Mouse (Mus musculus) monocyte, adult 5-6 weeks (primary cell): ENCODE results near the gene Efcab9. TPM values are rescaled to one million over a fixed set of nuclear protein-coding genes. Genes with fewer than 3 reads are reported as not detected.
A peak's percentile ranks its signal among the peaks of the same experiment; 100 is the strongest.
"Not testable (repeated sequence)": the region's sequence is repeated elsewhere in the genome, so short reads cannot be mapped to it uniquely, and the experiment has no call there.

ENCODE experiments used
- ATAC-seq: fragments of 153-309, 156-312 bp; replicated peaks from 2 replicates; pipeline ENCODE4 v1.8.0; 2017; ENCODE audit warnings: mild to moderate bottlenecking; ENCODE audit not compliant: low TSS enrichment, insufficient number of reproducible peaks, severe bottlenecking, poor library complexity, low FRiP score
- total RNA-seq: library from RNA; stranded (forward); fragments of 200-1000, 200-491, 200-594 nt; gene quantifications from 3 replicates; pipeline ENCODE4 v1.2.3, GENCODE M21; 2017

Efcab9 gene
- total RNA-seq, 1 experiment from 2014 or later, result 9.8 TPM

DNA sequence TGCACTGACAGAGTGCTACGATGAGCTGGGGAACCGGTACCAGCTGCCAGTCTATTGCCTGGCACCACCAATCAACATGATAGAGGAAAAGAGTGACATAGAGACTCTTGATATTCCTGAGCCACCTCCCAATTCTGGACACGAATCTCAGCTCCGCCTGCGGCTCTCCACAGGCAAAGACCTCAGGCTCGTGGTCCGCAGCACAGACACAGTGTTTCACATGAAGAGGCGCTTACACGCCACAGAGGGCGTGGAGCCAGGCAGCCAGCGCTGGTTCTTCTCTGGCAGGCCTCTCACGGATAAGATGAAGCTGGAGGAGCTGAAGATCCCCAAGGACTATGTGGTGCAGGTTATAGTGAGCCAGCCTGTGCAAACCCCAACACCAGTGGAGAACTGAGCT, 15.8 kb downstream of the Efcab9 start:
- no peak for ATAC-seq

DNA sequence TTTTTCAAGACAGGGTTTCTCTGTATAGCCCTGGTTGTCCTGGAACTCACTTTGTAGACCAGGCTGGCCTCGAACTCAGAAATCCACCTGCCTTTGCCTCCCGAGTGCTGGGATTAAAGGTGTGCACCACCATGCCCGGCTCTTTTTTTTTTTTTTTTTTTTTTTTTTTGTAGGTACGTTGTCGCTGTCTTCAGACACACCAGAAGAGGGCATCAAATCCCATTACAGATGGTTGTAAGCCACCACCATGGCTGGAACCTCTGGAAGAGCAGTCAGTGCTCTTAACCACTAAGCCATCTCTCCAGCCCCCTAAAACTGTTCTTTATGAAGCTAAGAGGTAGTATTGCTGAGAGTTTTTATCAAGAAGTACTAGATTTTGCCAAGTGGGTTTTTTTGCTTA, 17.0 kb downstream of the Efcab9 start:
- ATAC-seq, result not testable (repeated sequence)

DNA sequence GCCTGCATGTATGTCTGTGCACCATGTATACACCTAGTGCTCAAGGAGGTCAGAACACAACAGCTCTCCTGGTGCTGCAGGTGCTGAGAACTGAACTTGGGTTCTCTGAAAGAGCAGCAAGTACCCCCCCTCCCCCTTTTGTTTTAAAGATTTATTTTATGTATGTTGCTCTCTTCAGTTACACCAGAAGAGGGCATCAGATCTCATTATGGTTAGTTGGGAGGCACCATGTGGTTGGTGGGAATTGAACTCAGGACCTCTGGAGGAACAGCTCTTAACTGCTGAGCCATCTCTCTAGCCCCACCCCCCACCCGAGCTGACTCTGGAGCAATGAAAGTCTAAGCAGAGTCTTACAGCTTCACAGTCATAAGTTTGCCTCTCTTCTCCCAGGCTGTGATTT, 21.0 kb downstream of the Efcab9 start:
- no peak for ATAC-seq

DNA sequence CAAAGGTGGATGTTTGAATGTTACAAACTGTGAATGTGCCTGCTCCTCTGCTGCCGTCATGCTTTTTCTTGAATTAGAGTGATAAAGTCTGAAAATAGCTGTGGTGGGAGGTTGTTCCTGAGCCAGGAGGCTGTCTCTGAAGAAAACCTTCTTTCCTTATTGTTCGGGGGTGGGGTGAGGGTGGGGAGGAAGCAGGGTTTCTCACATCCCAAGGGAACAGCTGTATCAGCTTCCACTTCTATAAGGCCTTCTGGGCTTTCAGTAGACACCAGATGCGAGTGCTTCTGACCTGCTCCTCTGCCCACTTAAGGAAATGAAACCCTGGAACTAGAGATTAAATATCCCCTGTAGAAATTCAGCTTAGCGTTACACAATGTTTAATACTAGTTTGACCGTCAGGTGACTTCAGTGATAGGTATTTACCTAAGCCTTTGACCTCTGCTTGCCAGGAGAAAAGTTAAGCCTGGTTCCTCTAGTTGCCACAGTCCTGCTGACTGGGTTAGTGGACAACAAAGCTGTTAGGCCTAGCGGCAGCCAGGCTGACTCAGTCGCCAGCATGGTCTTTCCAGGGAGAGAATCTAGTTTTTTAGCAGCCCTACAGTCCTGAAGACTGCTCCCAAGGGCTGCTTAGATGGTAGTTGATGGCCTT, 26.7 kb downstream of the Efcab9 start:
- no peak for ATAC-seq

DNA sequence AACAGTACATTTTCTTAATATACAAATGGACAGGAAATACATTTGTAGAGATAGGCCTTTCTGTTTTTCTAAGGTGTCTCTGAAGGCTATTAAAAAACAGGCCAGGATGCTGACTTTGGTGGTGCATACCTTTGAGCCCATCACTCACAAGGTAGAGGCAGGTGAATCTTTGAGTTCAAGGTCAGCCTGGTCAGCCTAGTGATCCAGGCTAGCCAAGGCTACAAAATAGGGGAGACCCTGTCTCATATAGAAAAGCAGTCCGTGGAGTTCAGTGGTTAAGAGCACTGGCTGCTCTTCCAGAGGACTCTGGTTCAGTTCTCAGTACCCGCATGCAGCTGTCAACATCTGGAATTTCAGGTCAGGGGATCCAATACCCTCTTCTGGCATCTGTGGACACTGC, 28.2 kb downstream of the Efcab9 start:
- no peak for ATAC-seq

DNA sequence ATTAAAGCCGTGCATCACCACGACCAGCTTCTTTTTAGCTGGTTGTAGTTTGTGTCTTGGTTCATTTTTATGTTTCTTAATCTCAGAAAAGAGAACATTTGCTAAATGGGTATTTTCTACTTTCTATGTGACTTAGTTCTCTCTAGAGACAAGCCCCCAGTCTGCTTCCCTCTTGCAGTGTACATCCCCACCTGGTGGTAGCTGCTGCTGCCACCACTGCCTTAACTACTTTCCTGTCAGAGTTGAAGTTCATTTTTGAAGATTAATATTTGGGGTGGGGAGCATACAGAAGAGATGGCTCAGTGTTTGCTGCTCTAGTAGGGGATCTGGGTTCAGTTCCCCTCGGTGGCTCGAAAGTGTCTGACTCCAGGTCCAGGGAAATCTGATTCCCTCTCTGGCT, 31.9 kb downstream of the Efcab9 start:
- no peak for ATAC-seq

DNA sequence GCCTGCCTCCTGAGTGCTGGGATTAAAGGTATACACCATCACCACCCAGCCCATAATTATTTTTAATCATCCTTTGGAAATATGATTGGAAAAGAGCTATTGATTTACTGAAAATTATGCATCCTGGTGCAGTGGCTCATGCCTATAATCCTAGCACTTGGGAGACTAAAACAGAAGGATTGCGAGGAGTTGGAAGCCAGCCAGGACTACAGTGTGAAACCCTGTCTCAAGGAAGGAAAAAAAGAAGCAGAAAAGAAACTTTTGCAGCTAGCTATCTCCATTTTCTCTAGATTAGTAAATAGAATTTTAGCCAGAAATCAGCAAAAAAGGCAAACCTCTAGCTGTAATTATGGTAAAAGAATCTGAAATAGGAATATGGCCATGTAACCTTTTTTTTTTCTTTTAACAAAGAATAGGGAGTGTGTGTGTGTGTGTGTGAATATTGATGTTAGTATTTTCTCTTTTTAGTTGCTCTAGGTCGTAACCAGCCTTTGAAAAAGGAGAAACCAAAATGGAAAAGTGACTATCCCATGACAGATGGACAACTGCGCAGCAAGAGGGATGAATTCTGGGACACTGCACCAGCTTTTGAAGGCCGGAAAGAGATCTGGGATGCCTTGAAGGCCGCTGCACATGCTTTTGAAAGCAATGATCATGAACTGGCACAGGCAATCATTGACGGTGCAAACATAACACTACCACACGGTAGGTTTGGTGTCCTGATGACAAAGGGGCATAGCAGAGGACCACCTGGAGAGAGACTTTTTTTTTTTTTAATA, 32.9 kb downstream of the Efcab9 start:
- no peak for ATAC-seq

DNA sequence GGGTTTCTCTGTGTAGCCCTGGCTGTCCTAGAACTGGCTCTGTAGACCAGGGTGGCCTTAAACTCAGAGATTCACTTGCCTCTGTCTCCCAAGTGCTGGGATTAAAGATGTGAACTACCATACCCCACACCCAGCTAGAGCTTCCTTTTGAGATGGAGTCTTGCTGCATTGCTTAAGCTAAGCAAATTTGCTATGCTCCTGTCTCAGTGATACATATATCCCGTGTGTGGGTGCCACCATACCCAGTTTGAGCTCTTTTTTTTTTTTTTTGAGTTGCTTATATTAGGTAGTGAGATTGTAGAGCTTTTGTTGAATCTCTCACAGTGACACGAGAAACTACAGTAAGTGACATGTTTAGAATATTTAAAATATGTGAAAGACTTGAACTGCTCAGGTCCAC, 36.6 kb downstream of the Efcab9 start:
- ATAC-seq, result no peak

DNA sequence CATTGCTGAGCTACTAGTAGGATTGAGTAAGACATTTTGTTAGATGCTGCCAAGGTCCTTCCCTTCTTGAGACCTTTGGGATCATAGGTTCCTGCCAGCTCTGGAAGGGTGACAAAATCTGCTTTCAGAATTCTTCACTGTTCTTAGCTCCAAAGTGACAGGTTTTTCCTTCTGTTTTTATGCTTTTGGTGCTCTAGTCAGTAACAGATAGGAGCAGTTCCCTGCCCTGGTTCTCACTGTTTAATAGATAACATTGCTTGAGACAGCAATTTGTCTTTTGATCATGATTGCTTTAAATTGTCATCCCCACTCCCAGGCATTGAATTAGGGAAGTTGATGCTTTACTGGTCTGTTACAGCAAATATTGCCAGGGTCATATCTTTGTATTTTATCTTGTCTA, 38.6 kb downstream of the Efcab9 start:
- ATAC-seq, result no peak

DNA sequence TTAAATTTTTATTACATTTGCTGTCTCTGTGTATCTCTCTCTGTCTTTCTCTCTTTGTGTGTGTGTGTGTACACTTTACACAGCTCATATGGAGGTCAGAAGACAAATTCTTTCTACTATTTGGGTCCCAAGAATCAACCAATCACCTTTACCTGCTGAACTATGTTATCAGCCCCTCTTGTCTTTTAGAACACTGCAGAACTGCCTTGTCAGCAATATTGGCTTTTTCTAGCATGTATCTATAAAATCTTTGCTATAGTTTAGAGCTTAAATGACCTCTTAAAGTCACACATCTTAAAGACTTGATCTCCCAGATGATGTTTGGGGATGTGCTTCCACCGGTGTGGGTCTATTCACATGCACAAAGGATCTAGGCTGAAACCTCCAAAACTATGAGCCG, 40.8 kb downstream of the Efcab9 start:
- no peak for ATAC-seq

DNA sequence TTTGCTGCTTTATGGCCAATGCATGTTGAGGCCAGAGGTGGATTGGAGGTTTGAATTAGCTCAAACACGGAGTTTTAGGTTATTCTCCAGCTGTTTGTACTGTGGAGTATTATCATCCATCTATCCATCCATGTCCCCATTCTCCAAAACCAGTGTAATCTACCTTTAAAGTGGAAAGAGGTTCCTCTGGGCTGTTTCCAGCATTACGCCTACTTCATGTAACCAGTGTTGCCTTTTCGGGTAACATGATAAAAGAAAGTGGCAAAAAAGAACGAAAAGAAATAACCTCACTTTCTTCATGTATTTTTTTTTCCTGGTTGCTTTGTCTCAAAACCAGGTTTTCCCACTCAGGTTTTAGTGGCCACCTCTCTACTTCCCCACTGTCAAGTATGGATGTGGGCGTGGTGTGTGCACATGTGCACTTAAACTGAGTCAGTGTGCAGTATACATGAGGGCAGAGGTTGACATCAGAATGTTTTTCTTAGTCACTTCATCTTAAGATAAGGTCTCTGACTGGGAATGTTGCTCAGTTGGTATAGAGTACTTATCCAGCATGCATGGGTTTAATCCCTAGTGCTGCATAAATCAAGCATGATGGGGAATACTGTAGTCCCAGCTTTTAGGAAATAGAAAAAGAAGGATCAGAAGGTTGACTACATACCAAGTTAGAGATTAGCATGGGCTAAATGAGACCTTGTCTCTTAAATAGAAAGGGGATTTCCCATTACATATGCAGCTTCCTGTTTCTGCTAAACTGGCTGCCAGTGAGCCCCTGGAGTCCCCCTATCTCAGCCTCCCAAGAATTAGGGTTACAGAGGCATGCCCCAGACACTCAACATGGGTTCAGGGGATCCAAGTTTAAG, 42.8 kb downstream of the Efcab9 start:
- peak; percentile 66; the same call in 1 of the 2 replicates for ATAC-seq

DNA sequence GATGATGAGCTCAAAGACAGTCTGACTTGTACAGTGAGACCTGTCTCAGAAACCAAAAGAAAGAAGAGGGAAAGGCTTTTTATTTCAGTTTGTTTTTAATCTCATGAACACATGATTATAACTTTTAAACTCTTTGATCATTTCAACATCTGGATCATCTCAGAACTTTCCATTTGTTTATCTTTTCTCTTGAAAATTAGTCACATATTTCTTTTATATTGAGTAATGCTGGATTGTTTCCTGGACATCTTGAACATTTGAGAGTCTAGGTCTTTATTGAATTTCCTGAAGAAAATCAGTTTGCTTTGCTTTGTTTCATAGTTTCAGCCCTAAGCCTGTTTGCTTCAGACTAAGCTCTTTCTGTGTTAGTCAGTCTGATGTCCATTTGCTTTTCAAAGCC, 43.5 kb downstream of the Efcab9 start:
- no peak for ATAC-seq

DNA sequence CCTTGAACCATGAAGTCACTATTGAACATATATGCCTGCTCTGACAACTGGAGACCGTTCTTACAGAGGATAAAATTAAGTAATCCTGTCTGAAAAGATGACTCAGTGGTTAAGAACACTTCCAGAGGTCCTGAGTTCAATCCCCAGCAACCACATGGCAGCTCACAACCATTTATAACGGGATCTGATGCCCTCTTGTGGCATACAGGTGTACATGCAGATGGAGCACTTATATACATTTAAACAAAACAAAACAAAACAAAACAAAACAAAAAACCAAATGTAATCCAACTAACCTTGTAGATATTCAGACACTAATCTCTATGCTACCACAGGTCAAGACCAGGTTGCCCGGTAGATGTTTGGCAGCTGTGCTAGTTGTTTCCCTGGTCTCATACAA, 44.4 kb downstream of the Efcab9 start:
- no peak for ATAC-seq

DNA sequence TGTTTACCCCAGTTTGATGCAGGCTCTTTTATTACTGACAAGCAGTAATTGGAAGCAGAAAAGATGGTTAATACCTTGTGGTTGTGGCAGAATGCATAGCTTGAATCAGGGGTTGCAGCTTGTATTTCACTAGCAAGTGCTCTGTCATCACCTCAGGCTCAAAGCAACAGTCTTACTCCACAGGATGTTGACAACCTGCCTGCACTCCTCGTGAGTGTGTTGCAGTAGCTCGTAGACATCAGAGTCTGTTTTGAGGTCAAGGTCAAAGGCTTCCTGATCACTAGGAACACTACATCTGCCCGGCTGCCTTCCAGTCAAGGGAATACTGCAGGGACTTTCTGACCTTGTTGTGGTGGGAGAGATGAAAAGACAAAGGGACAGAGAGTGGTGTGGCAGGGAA, 45.3 kb downstream of the Efcab9 start:
- ATAC-seq, result no peak

DNA sequence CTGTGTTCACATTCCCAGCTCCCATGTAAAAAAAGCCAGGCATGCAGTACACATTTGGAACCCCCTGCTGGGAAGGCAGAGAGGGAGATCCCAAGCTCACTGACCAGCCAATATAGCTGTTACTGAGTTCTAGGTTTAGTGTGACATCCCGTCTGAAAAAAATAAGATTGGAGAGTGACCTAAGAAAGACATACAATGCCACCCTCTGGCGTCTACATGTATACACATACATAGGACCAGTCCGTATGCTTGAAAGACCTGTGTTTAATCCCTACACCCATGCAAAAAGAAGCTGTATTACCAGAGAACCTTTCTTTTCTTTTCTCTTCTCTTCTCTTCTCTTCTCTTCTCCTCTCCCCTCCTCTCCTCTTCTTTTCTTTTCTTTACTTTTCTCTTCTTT, 46.6 kb downstream of the Efcab9 start:
- no peak for ATAC-seq

DNA sequence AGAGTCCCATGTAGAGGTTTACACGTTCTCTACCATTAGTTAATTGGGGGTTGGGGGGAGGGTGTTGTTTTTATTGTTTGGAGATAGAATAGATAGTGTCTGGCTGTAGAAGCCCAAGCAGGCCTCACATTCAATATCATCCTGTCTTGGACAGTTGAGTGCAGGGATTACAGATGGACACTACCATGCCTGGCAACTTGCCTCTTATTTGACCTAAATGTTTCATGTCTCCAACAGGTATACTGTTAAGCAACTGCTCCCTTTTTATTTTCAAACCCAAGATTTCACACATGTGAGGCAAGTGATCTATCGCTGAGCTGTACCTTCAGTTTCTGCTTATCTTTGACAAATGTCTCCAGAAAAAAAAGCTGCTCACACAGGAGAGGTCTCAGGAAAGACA, 50.4 kb downstream of the Efcab9 start:
- no peak for ATAC-seq

DNA sequence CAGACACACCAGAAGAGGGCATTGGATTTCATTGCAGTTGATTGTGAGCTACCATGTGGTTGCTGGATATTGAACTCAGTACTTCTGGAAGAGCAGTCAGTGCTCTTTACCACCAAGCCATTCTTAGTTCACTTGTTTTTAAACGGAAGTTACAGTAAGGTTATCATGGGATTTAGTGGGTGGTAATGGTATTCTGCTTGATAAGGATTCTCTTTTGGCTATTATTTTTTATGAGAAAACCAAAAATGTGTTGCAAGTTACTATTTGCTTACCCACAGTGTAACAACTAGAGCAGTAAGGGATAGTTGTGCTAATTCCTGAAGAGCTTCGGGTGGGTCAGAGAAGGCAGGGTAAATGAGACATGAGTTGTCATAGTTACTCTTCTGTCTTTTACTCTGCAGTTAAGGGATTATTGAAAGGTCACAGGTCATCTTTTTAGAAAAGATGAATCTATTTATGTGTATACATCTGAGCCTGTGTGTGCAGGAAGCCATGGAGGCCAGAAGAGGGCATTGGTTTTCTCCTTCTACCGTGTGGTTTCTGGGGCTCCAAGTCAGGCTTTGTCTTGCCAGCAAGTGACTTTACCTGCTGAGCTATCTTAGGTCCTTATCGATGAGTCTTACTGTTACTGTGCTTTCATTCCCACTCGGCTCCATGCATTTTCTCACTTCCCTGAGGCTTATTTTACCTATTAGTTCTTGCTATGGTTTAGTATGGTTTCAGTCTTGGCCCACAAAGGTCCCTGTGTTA, 56.2 kb downstream of the Efcab9 start:
- ATAC-seq, result no peak

DNA sequence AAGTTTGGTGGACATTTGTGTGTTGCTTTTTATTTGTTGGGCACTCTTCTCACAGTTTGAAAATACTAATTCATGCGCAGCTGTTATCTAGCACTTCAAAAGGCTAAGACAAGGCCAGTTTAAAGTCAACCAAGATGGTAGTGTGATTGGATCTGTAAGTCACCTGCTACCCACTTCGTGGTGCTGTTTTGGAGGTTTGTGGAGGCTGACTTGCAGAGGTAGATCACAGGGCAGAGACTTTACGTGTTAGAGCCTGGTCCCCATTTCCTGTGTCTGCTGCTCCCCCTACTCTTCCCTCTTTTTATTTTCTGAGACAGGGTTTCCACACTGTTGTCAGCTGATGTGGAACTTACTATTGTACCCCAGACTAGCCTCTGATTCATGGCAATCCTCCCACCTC, 57.2 kb downstream of the Efcab9 start:
- no peak for ATAC-seq
